Mouse (Mus musculus): ENCODE data around the gene Adgrl3.

DNA sequence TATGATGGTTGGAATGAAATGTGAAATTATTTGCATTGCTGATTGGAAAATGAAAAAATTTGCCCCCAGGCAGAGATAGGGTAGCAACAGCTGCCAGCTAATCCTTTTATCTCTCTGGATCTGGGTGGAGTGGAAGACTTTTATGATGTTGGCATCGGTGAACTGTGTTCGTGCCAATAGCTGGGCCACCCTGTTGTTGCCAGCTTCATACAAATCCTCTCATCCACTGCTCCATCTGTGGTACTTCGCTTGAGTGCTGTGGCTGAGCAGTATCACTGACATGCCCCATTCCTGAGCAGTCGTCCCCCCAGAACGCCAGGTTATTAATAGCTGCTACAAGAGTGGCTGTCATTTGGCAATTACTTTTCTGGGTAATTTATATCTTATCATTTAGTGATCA, 590.3 kb downstream of the Adgrl3 start:
- TF ChIP-seq CTCF (IDR thresholded peaks at IDR 0.05; ENCODE audit: control insufficient read depth, insufficient read depth, insufficient replicate concordance, low read depth, low read length) (no peak), POLR2A (IDR thresholded peaks at IDR 0.05; ENCODE audit: control insufficient read depth, low read depth, low read length) (no peak)
